Mouse (Mus musculus) limb, embryonic 11.5 days (tissue): ENCODE results near the gene Tsc22d1. TPM values are rescaled to one million over a fixed set of nuclear protein-coding genes. Genes with fewer than 3 reads are reported as not detected.

ENCODE experiments used
- ATAC-seq: fragments of 200-750 bp; cut with Nextera tagmentation; 2 replicates; pipeline ENCODE4 v1.8.0; 2017; ENCODE audit warnings: low read depth; ENCODE audit not compliant: insufficient number of reproducible peaks, low FRiP score, low TSS enrichment
- DNase-seq: peaks from one replicate; pipeline ENCODE4 v3.0.0-alpha.2; 2015; ENCODE audit warnings: low spot score
- H3K27ac ChIP-seq: fragments of 300-500 bp; sonication (generic); replicated peaks from 2 replicates; pipeline ENCODE4 v1.5.1; 2014; ENCODE audit warnings: low read depth, mild to moderate bottlenecking, low read length
- H3K27me3 ChIP-seq: fragments of 300-500 bp; sonication (generic); 2 replicates; pipeline ENCODE4 v1.6.1; 2014; ENCODE audit warnings: mild to moderate bottlenecking, low read length, mixed read lengths; ENCODE audit not compliant: control insufficient read depth, insufficient read depth
- H3K36me3 ChIP-seq: fragments of 300-500 bp; sonication (generic); 2 replicates; pipeline ENCODE4 v1.6.1; 2014; ENCODE audit warnings: mild to moderate bottlenecking, low read length, moderate library complexity, mixed read lengths; ENCODE audit not compliant: control insufficient read depth, insufficient read depth
- H3K4me1 ChIP-seq: fragments of 300-500 bp; sonication (generic); 2 replicates; pipeline ENCODE4 v1.6.1; 2014; ENCODE audit warnings: low read length, mixed read lengths; ENCODE audit not compliant: control insufficient read depth, insufficient read depth
- H3K4me2 ChIP-seq: fragments of 300-500 bp; sonication (generic); 2 replicates; pipeline ENCODE4 v1.6.1; 2014; ENCODE audit warnings: low read depth, mild to moderate bottlenecking, moderate library complexity; ENCODE audit not compliant: severe bottlenecking
- H3K4me3 ChIP-seq: fragments of 300-500 bp; sonication (generic); 2 replicates; pipeline ENCODE4 v1.5.1; 2014; ENCODE audit warnings: low read depth, low read length
- H3K9ac ChIP-seq: fragments of 300-500 bp; sonication (generic); 2 replicates; pipeline ENCODE4 v1.6.1; 2014; ENCODE audit warnings: mild to moderate bottlenecking, low read length
- H3K9me3 ChIP-seq: fragments of 300-500 bp; sonication (generic); 2 replicates; pipeline ENCODE4 v1.6.1; 2016; ENCODE audit warnings: low read length; ENCODE audit not compliant: control insufficient read depth
- WGBS: fragments of 180-500 bp; shearing (Covaris S2); extraction: QIAGEN DNeasy Blood & Tissue Kit; methylation state at CpG from one replicate; pipeline ENCODE4 v1.1.7; 2014; 5-methylcytosine and 5-hydroxymethylcytosine counted together
- polyA plus RNA-seq: library from polyadenylated mRNA; unstranded; fragments of >200 nt; fragmentation: Nextera tagmentation; extraction: Ambion mirVana; gene quantifications from 2 replicates; pipeline ENCODE4 v1.2.1, GENCODE M21; 2014

The Tsc22d1 gene
- polyA plus RNA-seq, 1 experiment from 2014 or later = 527 TPM

DNA sequence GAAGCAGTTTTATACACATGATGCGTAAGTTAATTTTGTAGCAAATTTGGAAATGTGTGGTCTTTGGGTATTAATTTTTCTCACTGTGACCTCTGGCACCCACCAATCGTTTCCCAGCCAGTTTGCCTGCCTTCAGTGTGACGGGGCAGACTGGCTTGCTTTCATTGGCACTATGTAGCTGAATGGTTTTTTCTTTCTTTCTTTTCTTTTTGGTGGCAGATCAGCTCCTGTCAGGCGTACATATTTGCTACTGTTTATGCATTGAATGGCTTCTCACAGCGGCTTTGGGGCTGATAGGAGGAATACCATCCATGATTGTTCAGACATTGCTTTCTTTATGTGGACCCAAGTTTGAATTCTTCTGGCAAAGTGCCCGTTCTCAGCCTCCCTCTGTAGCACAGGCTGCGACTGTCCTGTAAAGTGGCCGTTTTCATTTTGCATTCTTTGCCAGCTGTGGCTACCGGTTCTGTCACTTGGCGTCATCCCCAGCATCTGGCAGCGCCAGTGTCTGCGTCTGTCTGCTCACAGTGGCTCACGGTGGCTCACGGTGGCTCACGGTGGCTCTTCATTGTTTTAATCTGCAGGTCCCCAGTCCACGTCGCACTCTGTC, 38.1 kb downstream of the Tsc22d1 start:
- DNase-seq (no peak), ATAC-seq (no peak)
- H3K9me3 ChIP-seq = no peaks in the 10 kb centered on the region
- H3K4me3 ChIP-seq = no peak overlapping the region
- no peaks in the 10 kb centered on the region for H3K27me3 ChIP-seq
- no peaks in the 10 kb centered on the region for H3K4me1 ChIP-seq
- H3K36me3 ChIP-seq = no peaks in the 10 kb centered on the region
- no peak overlapping the region for H3K9ac ChIP-seq
- H3K4me2 ChIP-seq = no peak overlapping the region
- WGBS = 90% methylated on average over 17 of the region's 17 CpGs
- no peak overlapping the region for H3K27ac ChIP-seq

GRCm38 (mm10) chr14:76454673-76455072, 39.9 kb downstream of the Tsc22d1 start:
- WGBS = 75% methylated on average over 5 of the region's 5 CpGs

DNA sequence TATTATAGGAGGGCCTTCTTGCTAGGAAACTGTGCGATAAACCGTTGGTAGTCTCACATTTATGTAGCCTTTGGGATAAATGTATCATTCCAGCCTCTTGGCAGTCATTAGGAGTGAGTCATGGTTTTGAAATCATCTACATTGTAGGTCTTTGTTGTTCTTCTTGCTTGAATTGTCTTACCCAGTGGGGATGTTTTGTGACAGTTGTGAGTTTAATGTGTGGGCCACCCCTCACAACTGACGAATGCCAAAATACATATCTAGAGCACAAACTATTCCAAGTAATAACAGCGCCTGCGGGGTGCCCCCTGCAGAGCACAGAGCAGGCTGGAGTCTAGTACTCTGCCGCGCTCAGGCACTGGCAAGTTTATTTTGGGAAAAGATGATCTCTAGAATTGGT, 40.4 kb downstream of the Tsc22d1 start:
- Histone ChIP-seq H3K27ac (no peak overlapping the region), H3K36me3 (no peaks in the 10 kb centered on the region), H3K27me3 (no peaks in the 10 kb centered on the region), H3K4me1 (no peaks in the 10 kb centered on the region), H3K9ac (no peak overlapping the region), H3K4me2 (no peak overlapping the region), H3K4me3 (no peak overlapping the region), H3K9me3 (no peaks in the 10 kb centered on the region)
- WGBS = 92% methylated on average over 7 of the region's 7 CpGs
- ATAC-seq (no peak), DNase-seq (no peak)

More at GRCm38 (mm10) chr14:76454673-76455072, 39.9 kb downstream of the Tsc22d1 start:
- DNase-seq (no peak), ATAC-seq (no peak)
- no peaks in the 10 kb centered on the region for H3K9me3 ChIP-seq
- H3K4me2 ChIP-seq = no peak overlapping the region
- no peak overlapping the region for H3K9ac ChIP-seq
- no peaks in the 10 kb centered on the region for H3K27me3 ChIP-seq
- no peaks in the 10 kb centered on the region for H3K36me3 ChIP-seq
- no peaks in the 10 kb centered on the region for H3K4me1 ChIP-seq
- no peak overlapping the region for H3K27ac ChIP-seq
- H3K4me3 ChIP-seq = no peak overlapping the region

DNA sequence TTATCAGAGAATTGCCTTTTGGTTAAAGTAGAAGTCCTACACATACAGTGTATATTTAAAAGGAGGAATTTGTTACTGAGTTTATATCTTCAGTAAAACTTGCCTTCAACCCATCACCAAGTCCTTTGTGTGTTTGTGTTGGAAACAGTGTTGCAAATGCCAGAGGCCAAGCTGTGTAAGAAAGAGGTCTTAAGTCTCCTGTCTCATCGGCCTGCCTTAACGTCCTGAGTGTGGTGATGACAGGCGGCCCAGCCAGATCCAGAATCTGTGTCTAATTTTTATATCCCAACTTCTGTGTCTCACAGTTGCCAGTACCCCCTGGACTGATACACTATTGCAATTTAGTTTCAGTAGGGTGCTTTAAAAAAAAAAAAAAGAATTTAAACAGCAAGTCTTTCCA, 42.9 kb downstream of the Tsc22d1 start:
- no peaks in the 10 kb centered on the region for H3K27me3 ChIP-seq
- no peak overlapping the region for H3K4me3 ChIP-seq
- no peaks in the 10 kb centered on the region for H3K4me1 ChIP-seq
- H3K4me2 ChIP-seq = no peak overlapping the region
- DNase-seq = no peak
- no peak for ATAC-seq
- H3K27ac ChIP-seq = no peak overlapping the region
- H3K9me3 ChIP-seq = no peaks in the 10 kb centered on the region
- H3K9ac ChIP-seq = no peak overlapping the region
- WGBS = 83% methylated on average over 3 of the region's 3 CpGs
- no peaks in the 10 kb centered on the region for H3K36me3 ChIP-seq

DNA sequence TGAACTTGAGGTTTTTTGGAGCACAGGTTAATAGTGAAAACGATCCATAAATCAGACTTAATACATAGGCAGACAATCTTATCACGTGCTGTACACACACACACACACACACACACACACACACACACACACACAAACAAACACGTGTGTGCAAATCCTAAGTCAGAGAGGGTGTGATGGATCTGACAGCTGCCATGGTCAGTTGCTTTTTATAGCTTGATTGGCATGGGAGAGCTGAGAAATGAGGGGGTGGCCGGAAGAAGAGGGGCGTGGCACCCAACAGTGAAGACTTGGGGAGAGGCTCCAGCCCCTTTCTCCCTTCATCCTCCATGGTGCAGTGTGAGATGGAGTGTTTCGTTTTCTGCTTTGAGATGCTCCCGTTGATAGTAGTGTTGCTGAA, 45.4 kb downstream of the Tsc22d1 start:
- no peaks in the 10 kb centered on the region for H3K36me3 ChIP-seq
- ATAC-seq (no peak), DNase-seq (no peak)
- H3K9ac ChIP-seq = no peak overlapping the region
- H3K27me3 ChIP-seq = no peaks in the 10 kb centered on the region
- no peaks in the 10 kb centered on the region for H3K4me1 ChIP-seq
- 80% methylated on average over 7 of the region's 7 CpGs for WGBS
- no peak overlapping the region for H3K4me3 ChIP-seq
- H3K4me2 ChIP-seq = no peak overlapping the region
- H3K27ac ChIP-seq = no peak overlapping the region
- no peaks in the 10 kb centered on the region for H3K9me3 ChIP-seq

GRCm38 (mm10) chr14:76461182-76461775, 46.5 kb downstream of the Tsc22d1 start:
- ATAC-seq (no peak), DNase-seq (no peak)
- 90% methylated on average over 10 of the region's 10 CpGs for WGBS
- Histone ChIP-seq H3K4me2 (no peak overlapping the region), H3K9me3 (no peaks in the 10 kb centered on the region), H3K36me3 (no peaks in the 10 kb centered on the region), H3K27me3 (no peaks in the 10 kb centered on the region), H3K27ac (no peak overlapping the region), H3K4me1 (no peaks in the 10 kb centered on the region), H3K4me3 (no peak overlapping the region), H3K9ac (no peak overlapping the region)

- no peak overlapping the region for H3K9ac ChIP-seq
- H3K27ac ChIP-seq = no peak overlapping the region
- no peak overlapping the region for H3K4me2 ChIP-seq
- 85% methylated on average over 4 of the region's 4 CpGs for WGBS
- no peaks in the 10 kb centered on the region for H3K36me3 ChIP-seq
- H3K4me1 ChIP-seq = 0 out of 2 replicates have a peak, but pooled peaks cover 5% of the 10 kb centered on the region
- no peaks in the 10 kb centered on the region for H3K9me3 ChIP-seq
- ATAC-seq (no peak), DNase-seq (no peak)
- no peaks in the 10 kb centered on the region for H3K27me3 ChIP-seq
- no peak overlapping the region for H3K4me3 ChIP-seq
Observed at GRCm38 (mm10) chr14:76463414-76464098, 48.8 kb downstream of the Tsc22d1 start.

DNA sequence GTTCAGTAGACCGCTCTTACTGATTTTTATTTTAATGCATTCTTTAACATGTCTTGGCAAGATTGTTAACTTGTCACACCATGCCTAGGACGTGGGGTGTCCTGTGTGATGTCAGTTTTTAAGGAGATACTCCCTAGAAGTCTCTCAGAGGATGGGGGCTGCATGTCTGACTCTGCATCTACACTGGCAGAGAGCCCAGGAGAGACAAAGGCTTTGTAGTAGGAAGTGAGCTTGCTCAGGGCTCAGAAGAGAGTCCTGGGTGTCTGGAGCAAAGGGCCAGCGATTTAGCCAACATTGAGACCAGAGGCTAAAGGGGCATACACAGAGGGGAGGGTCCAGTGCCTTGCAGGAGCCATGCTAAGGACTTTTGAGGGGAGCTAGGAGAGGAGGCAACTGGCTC, 50.2 kb downstream of the Tsc22d1 start:
- DNase-seq (no peak), ATAC-seq (no peak)
- Histone ChIP-seq H3K36me3 (no peaks in the 10 kb centered on the region), H3K9me3 (no peaks in the 10 kb centered on the region), H3K27me3 (no peaks in the 10 kb centered on the region), H3K9ac (no peak overlapping the region), H3K4me1 (0 out of 2 replicates have a peak, but pooled peaks cover 5% of the 10 kb centered on the region), H3K4me2 (no peak overlapping the region), H3K27ac (no peak overlapping the region), H3K4me3 (no peak overlapping the region)
- WGBS = 78% methylated on average over 3 of the region's 3 CpGs
